Mouse (Mus musculus): ENCODE measurements around the gene Hmox1. TPM values are rescaled to one million over a fixed set of nuclear protein-coding genes. Genes with fewer than 3 reads are reported as not detected.

Gene Hmox1
- polyA plus RNA-seq, 1 experiment from 2014 or later = 89.4 TPM

GRCm38 (mm10) chr8:75088989-75089881 lies 4.2 kb upstream of the Hmox1 start:
- in situ Hi-C loops (cut with MboI; ENCODE audit: low pct_unique_long_range_greater_than_20kb) = no loop called here
- POLR2A ChIA-PET = interaction anchor here (0.8 kb wide), 1 partner anchor 10 kb away, joined by 4 read pairs; no protein-coding TSS in a partner anchor
- no peaks in the 10 kb centered on the region for H3K27me3 ChIP-seq
- no peak for DNase-seq (ENCODE audit: low read depth, low spot score)
- no peak for TF ChIP-seq CTCF (IDR thresholded peaks at IDR 0.05)
- CTCF ChIA-PET = interaction anchor here (1.1 to 3.0 kb wide), 3 partner anchors 14 to 70 kb away, joined by 4 to 16 read pairs (median 4); no protein-coding TSS in a partner anchor
- ATAC-seq = peak; percentile 48

DNA sequence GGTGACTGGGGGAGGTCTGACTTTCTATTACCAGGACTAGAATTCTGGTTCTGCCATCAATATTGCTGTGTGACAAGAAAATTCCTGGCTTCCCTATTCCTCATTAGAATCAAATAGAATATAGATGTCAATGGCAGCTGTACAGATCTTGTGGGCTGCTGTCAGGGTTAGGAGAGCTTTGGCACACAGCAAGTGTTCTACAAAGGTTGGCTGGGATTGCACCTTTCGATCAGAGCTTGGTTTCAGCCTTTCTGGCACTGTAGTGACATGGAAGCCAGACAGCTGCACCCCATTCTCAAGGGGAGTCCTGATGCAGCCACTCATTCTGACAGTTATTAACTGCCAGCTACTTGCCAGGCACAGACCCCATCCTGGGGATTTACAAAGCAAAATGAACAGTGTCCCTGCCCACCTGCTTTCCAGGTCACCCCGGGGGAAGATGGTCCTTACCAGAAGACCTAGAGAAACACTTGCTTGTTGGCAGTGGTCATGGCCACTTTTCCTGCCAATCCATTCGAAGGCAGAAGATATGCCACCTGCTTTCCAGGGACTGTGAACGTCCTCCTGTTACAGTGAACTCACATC lies 2.5 kb upstream of the Hmox1 start:
- ChIA-PET CTCF (interaction anchor here (0.6 to 3.0 kb wide), 5 partner anchors 15 to 72 kb away, joined by 3 to 16 read pairs (median 4); no protein-coding TSS in a partner anchor), POLR2A (no interaction called here)
- in situ Hi-C loops (cut with MboI; ENCODE audit: low pct_unique_long_range_greater_than_20kb) = no loop called here
- DNase-seq (ENCODE audit: low read depth, low spot score) (no peak), ATAC-seq (no peak)
- H3K27me3 ChIP-seq = no peaks in the 10 kb centered on the region
- TF ChIP-seq CTCF (IDR thresholded peaks at IDR 0.05) = no peak

- POLR2A ChIA-PET = no interaction called here
- no peaks in the 10 kb centered on the region for H3K27me3 ChIP-seq
- DNase-seq (ENCODE audit: low read depth, low spot score) (no peak), ATAC-seq (no peak)
- in situ Hi-C loops (cut with MboI; ENCODE audit: low pct_unique_long_range_greater_than_20kb) = no loop called here
- no peak for TF ChIP-seq CTCF (IDR thresholded peaks at IDR 0.05)
- CTCF ChIA-PET = no interaction called here
Measured at GRCm38 (mm10) chr8:75102956-75103355, 9.5 kb downstream of the Hmox1 start.

DNA sequence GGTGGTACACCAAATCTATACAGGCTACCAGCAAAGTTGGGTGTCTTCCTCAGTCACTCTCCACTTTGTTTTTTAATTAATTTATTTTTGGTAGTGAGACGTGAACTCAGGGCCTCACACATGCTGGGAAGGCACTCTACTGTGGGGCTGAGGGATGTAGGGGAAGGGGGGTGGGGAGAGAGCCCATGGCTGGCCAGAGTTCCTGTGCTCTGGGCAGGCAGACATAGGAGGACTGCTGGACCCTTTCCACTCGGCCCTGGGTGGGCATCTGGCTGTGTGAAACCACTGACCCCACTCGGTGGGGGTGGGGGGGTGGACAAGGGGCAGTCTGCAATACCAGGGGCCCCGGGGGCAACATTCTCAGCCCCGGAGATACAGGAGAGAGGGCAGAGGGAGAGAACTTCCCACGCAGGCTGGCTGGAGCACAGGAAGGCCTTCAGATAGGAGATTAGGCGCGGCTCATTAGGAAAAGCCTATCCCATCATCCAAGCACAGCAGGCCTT lies 10.0 kb downstream of the Hmox1 start:
- TF ChIP-seq CTCF (IDR thresholded peaks at IDR 0.05) = no peak
- POLR2A ChIA-PET = no interaction called here
- in situ Hi-C loops (cut with MboI; ENCODE audit: low pct_unique_long_range_greater_than_20kb) = no loop called here
- H3K27me3 ChIP-seq = no peaks in the 10 kb centered on the region
- DNase-seq (ENCODE audit: low read depth, low spot score) (no peak), ATAC-seq (peak; percentile 23)
- CTCF ChIA-PET = no interaction called here

- peak; percentile 97 for TF ChIP-seq CTCF (IDR thresholded peaks at IDR 0.05)
- H3K27me3 ChIP-seq = no peaks in the 10 kb centered on the region
- ChIA-PET POLR2A (interaction anchor here (0.5 to 1.1 kb wide), 5 partner anchors 13 to 115 kb away, joined by 3 to 7 read pairs (median 3); no protein-coding TSS in a partner anchor), CTCF (interaction anchor here (0.9 to 2.3 kb wide), 10 partner anchors 14 to 109 kb away, joined by 3 to 32 read pairs (median 4); no protein-coding TSS in a partner anchor)
- in situ Hi-C loops (cut with MboI; ENCODE audit: low pct_unique_long_range_greater_than_20kb) = loop anchor here (5.0 kb wide), 1 partner anchor 36 kb away; no protein-coding TSS in a partner anchor
- DNase-seq (ENCODE audit: low read depth, low spot score) (no peak), ATAC-seq (peak; percentile 66)
Measured at GRCm38 (mm10) chr8:75108527-75109235, 15.3 kb downstream of the Hmox1 start.

DNA sequence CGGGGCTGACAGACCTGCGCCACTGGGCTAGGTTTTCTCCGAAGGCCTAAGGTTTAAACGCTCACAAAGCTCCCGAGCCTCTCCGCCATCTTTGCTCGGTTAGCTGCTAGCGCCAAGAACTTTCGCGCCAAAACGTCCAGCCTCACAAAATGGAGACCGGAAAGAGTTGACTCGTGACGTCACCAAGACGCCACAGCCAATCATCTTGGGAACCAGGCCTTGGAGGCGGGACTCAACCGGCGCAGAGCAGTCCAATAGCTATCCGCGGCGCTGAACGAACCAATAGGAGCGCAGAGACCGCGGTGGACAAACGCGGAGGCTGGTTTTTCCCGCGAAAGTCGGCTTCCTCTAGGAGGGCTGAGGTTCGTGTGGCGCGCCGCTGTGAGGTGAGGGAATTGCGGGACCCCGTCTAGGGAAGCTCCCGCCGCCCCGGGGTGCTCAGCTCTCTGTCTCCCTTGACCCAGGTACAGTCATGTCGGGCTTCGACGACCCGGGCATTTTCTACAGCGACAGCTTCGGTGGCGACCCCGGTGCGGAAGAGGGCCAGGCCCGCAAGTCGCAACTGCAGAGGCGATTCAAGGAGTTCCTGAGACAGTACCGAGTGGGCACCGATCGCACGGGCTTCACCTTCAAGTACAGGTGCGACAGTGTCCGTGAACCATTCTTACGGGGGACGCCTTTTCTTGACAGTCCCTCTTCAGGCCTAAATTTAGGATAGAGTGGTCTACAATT lies 16.0 kb downstream of the Hmox1 start, which contains the start of gene Mcm5:
Mcm5 (plus strand) TSS at position 334 of the 732 bp plus-strand sequence.
- no peaks in the 10 kb centered on the region for H3K27me3 ChIP-seq
- in situ Hi-C loops (cut with MboI; ENCODE audit: low pct_unique_long_range_greater_than_20kb) = loop anchor here (5.0 kb wide), 1 partner anchor 37 kb away; no protein-coding TSS in a partner anchor
- no peak for TF ChIP-seq CTCF (IDR thresholded peaks at IDR 0.05)
- ATAC-seq (peak; percentile 99), DNase-seq (ENCODE audit: low read depth, low spot score) (peak; percentile 96)
- ChIA-PET POLR2A (interaction anchor here (0.5 to 1.1 kb wide), 5 partner anchors 14 to 116 kb away, joined by 3 to 7 read pairs (median 3); no protein-coding TSS in a partner anchor), CTCF (interaction anchor here (0.9 to 2.3 kb wide), 11 partner anchors 11 to 108 kb away, joined by 3 to 32 read pairs (median 4); no protein-coding TSS in a partner anchor)

DNA sequence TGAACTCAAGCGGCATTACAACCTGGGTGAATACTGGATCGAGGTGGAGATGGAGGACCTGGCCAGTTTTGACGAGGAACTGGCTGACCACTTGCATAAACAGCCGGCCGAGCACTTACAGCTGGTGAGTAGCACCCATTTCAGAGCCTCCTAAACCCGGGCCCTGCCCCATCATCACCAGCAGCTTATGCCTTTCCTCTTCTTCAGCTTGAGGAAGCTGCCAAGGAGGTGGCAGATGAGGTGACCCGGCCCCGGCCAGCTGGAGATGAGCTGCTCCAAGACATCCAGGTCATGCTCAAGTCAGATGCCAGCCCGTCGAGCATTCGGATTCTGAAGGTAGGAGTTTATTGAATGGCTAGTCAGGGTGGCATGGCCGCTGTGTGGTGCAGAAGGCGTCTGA lies 16.7 kb downstream of the Hmox1 start:
- CTCF ChIA-PET = interaction anchor here (1.5 to 2.3 kb wide), 4 partner anchors 12 to 75 kb away, joined by 3 to 32 read pairs (median 4); no protein-coding TSS in a partner anchor
- POLR2A ChIA-PET = no interaction called here
- no peak for DNase-seq (ENCODE audit: low read depth, low spot score)
- in situ Hi-C loops (cut with MboI; ENCODE audit: low pct_unique_long_range_greater_than_20kb) = no loop called here
- H3K27me3 ChIP-seq = no peaks in the 10 kb centered on the region
- ATAC-seq = no peak
- TF ChIP-seq CTCF (IDR thresholded peaks at IDR 0.05) = no peak

GRCm38 (mm10) chr8:75118505-75118904 lies 25.1 kb downstream of the Hmox1 start:
- ATAC-seq (no peak), DNase-seq (ENCODE audit: low read depth, low spot score) (no peak)
- ChIA-PET POLR2A (no interaction called here), CTCF (interaction anchor here (1.2 kb wide), 2 partner anchors 10 to 15 kb away, joined by 3 read pairs; no protein-coding TSS in a partner anchor)
- in situ Hi-C loops (cut with MboI; ENCODE audit: low pct_unique_long_range_greater_than_20kb) = no loop called here
- H3K27me3 ChIP-seq = no peaks in the 10 kb centered on the region
- no peak for TF ChIP-seq CTCF (IDR thresholded peaks at IDR 0.05)

GRCm38 (mm10) chr8:75119287-75119686 lies 25.9 kb downstream of the Hmox1 start:
- H3K27me3 ChIP-seq = no peaks in the 10 kb centered on the region
- TF ChIP-seq CTCF (IDR thresholded peaks at IDR 0.05) = no peak
- no peak for ATAC-seq
- no peak for DNase-seq (ENCODE audit: low read depth, low spot score)
- ChIA-PET CTCF (interaction anchor here (1.2 kb wide), 2 partner anchors 9 to 14 kb away, joined by 3 read pairs; no protein-coding TSS in a partner anchor), POLR2A (no interaction called here)
- in situ Hi-C loops (cut with MboI; ENCODE audit: low pct_unique_long_range_greater_than_20kb) = no loop called here
